Mouse (Mus musculus) cerebral cortex, adult 2 months (tissue): Measurements from ENCODE around the gene Nts.

ENCODE experiments used
- WGBS: fragments of 180-500 bp; shearing (Covaris S2); methylation state at CpG from one replicate; pipeline ENCODE4 v1.1.7; 2018; 5-methylcytosine and 5-hydroxymethylcytosine counted together

Nts gene

GRCm38 (mm10) chr10:102490386-102490785, at the start of gene Nts:
Nts (minus strand) TSS chr10:102490486.
- 34% methylated on average over 3 of the region's 3 CpGs for WGBS

DNA sequence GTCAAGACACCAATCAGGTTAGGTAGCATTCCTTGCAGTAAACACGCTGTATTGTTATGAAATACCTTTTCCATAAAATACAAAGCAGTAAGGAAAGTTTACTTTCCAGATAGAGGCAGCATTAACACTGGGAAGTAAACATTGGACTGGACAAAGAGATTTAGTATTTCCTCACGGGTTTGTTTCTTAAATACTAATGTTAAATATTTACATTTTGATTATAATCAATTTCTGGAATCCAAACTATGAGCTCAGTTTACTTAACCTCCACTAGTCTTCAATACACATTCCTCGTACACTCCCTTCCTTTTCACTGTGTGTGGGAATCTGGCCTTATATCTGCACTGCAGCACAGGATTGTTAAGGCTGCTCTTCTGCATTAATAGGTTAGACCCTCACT, 37.6 kb upstream of the Nts start:
- WGBS, result 83% methylated on average over 3 of the region's 3 CpGs

- WGBS, result 27% methylated on average over 1 of the region's 1 CpGs
Observed at GRCm38 (mm10) chr10:102514159-102514558, 23.9 kb upstream of the Nts start.

DNA sequence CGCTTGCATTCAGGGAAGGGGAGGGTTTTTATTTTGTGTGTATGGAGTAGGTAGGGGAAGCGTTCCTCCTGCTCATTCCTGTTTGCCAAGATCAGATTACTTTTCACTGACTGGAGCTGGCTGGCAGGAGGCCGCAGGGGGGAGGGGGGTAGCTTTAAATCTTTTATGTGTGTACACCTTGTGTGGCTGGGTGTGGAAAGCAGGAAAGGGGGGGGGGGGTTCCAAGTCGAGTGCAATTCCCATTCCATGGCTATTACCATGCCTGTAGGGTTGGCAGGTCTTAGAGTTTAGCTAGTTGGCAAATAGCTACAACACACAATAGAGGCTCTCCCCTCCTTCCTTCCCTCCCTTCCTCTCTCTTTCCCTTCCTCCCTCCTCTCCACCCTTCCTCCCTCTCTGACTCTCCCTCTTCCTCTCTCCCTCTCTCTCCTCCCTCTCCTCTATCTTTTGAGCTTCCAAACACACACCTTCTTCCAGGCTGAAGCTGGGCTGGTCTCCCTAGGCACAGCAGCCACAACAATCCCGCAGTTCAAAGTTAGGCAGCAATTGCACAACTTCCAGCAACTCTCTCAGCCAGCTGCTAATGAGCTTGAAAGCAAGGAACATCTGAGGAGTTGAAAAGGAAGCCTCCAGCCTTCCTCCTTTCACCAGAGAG, 21.6 kb upstream of the Nts start, which contains the start of gene Rassf9:
Gene Rassf9, plus strand, starts transcription at position 416 of the 655 bp plus-strand sequence.
- WGBS, result 32% methylated on average over 5 of the region's 5 CpGs

DNA sequence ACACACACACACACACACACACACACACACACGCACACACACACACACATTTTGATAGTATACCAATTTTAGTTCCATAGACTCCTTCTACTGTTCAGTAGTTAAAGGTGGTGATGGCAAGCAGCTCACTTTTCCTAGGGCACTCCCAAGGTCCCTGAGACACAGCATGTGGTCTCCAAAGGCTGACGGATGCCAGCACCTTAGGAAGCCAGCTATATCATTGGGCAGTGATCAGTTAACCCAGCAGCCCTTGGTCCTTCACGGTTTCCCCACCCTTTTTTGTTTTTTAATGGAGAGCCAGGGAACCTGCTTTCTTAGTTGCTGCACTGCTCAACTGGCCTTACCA, 21.1 kb upstream of the Nts start:
- 58% methylated on average over 3 of the region's 3 CpGs for WGBS

- WGBS, result 48% methylated on average over 4 of the region's 4 CpGs
Observed at GRCm38 (mm10) chr10:102507386-102507785, 17.1 kb upstream of the Nts start.

DNA sequence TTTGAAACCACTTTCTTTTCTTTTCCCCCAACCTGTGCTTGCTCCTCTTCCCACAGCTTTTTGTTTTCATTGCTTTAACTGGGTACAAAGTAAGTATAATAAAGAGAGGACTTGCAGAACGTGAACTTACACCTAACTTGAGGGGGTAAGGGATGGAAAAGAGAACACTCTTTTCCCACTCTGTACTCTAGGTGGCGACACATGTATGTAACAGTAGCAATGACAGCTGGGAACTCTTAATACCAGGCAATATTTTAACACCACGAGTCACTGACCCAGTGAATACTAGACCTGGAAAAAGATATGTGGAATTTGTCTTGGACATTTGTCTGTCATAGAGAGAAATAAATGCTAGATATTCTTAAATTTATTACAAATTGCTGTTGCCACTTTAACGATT, 8.5 kb upstream of the Nts start:
- 30% methylated on average over 4 of the region's 4 CpGs for WGBS

- 10% methylated on average over 3 of the region's 3 CpGs for WGBS
Observed at GRCm38 (mm10) chr10:102491792-102492191, 1.5 kb upstream of the Nts start.

GRCm38 (mm10) chr10:102469412-102469811, 20.9 kb downstream of the Nts start:
- 86% methylated on average over 2 of the region's 2 CpGs for WGBS

GRCm38 (mm10) chr10:102451756-102452155, 38.5 kb downstream of the Nts start:
- WGBS, result 7% methylated on average over 7 of the region's 7 CpGs

- 3% methylated on average over 7 of the region's 7 CpGs for WGBS
Observed at GRCm38 (mm10) chr10:102449449-102449848, 40.8 kb downstream of the Nts start.

DNA sequence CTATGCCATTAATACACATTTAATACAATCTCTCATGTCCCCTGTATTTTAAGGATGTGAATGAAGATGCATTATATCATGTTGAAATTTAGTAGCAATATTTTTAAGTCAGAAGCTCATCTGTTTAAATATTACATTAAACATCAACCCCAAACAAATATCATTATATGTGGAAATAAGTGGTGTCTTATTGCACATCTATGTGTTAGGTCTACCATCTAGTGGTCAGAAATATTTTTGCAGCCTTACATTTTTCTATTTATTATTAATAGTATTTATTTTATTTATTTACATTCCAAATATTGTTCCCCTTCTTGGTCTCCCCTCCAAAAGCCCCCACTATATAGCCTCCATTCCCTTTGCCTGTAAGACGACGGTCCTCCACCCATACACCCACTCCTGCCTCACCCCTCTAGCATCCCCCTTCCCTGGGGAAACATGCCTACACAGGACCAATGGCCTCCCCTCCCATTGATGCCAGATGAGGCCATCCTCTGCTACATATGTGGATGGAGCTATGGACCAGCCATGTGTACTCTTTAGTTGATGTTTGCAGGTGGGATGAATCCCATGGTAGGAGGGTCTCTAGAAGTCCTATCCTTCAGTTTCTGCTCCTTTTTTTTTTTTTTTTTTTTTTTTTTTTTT, 45.3 kb downstream of the Nts start:
- WGBS, result 46% methylated on average over 2 of the region's 2 CpGs

GRCm38 (mm10) chr10:102435467-102435866, 54.8 kb downstream of the Nts start:
- 47% methylated on average over 6 of the region's 6 CpGs for WGBS

GRCm38 (mm10) chr10:102435048-102435447, 55.2 kb downstream of the Nts start:
- 2% methylated on average over 7 of the region's 7 CpGs for WGBS
